Mouse (Mus musculus) liver, embryonic 13.5 days (tissue): ENCODE data around the gene Zfp639. TPM values are rescaled to one million over a fixed set of nuclear protein-coding genes. Genes with fewer than 3 reads are reported as not detected.

Experiments used
- ATAC-seq: fragments of 200-750 bp; cut with Nextera tagmentation; 2 replicates; pipeline ENCODE4 v1.8.0; 2017; ENCODE audit warnings: low read depth, mild to moderate bottlenecking, moderate number of reproducible peaks, moderate library complexity
- DNase-seq: peaks from one replicate; pipeline ENCODE4 v3.0.0; 2022
- H3K27ac ChIP-seq: fragments of 300-500 bp; sonication (generic); 2 replicates; pipeline ENCODE4 v1.5.1; 2015; ENCODE audit warnings: moderate library complexity, mild to moderate bottlenecking, inconsistent platforms
- H3K27me3 ChIP-seq: fragments of 300-500 bp; sonication (generic); 2 replicates; pipeline ENCODE4 v1.6.1; 2015; ENCODE audit warnings: mild to moderate bottlenecking, inconsistent platforms
- H3K36me3 ChIP-seq: fragments of 300-500 bp; sonication (generic); 2 replicates; pipeline ENCODE4 v1.6.1; 2015; ENCODE audit warnings: mild to moderate bottlenecking, inconsistent platforms
- H3K4me1 ChIP-seq: fragments of 300-500 bp; sonication (generic); replicated peaks from 2 replicates; pipeline ENCODE4 v1.6.1; 2015; ENCODE audit warnings: inconsistent platforms
- H3K4me2 ChIP-seq: fragments of 300-500 bp; sonication (generic); 2 replicates; pipeline ENCODE4 v1.6.1; 2015; ENCODE audit warnings: inconsistent platforms, mild to moderate bottlenecking, moderate library complexity
- H3K4me3 ChIP-seq: fragments of 300-500 bp; sonication (generic); replicated peaks from 2 replicates; pipeline ENCODE4 v1.5.1; 2015; ENCODE audit warnings: mild to moderate bottlenecking, inconsistent platforms
- H3K9ac ChIP-seq: fragments of 300-500 bp; sonication (generic); 2 replicates; pipeline ENCODE4 v1.6.1; 2015; ENCODE audit warnings: mild to moderate bottlenecking, inconsistent platforms
- H3K9me3 ChIP-seq: fragments of 300-500 bp; sonication (generic); replicated peaks from 2 replicates; pipeline ENCODE4 v1.6.1; 2016; ENCODE audit warnings: inconsistent platforms
- WGBS: fragments of 180-500 bp; shearing (Covaris S2); methylation state at CpG from one replicate; pipeline ENCODE4 v1.1.7; 2015; ENCODE audit not compliant: insufficient replicate concordance; 5-methylcytosine and 5-hydroxymethylcytosine counted together
- polyA plus RNA-seq: library from polyadenylated mRNA; unstranded; fragments of >200 nt; fragmentation: Nextera tagmentation; extraction: Ambion mirVana; gene quantifications from 2 replicates; pipeline ENCODE4 v1.2.1, GENCODE M21; 2015

Zfp639 gene
- polyA plus RNA-seq, 1 experiment from 2014 or later = 21.5 TPM

- Histone ChIP-seq H3K27me3 (no peaks in the 10 kb centered on the region), H3K9me3 (no peaks in the 10 kb centered on the region), H3K36me3 (peaks cover 56% of the 10 kb centered on the region), H3K4me1 (peaks cover 23% of the 10 kb centered on the region), H3K27ac (no peak overlapping the region), H3K4me3 (no peak overlapping the region), H3K9ac (no peak overlapping the region), H3K4me2 (no peak overlapping the region)
- DNase-seq (no peak), ATAC-seq (no peak)
- WGBS = 72% methylated on average over 1 of the region's 1 CpGs
These were observed 27.5 kb downstream of the Zfp639 start for GRCm38 (mm10) chr3:32537556-32537955.

- no peak overlapping the region for H3K4me2 ChIP-seq
- peaks cover 58% of the 10 kb centered on the region for H3K36me3 ChIP-seq
- 74% methylated on average over 5 of the region's 5 CpGs for WGBS
- no peaks in the 10 kb centered on the region for H3K9me3 ChIP-seq
- no peak for DNase-seq
- H3K27ac ChIP-seq = no peak overlapping the region
- H3K4me3 ChIP-seq = no peak overlapping the region
- H3K4me1 ChIP-seq = peaks cover 23% of the 10 kb centered on the region
- ATAC-seq = no peak
- no peak overlapping the region for H3K9ac ChIP-seq
- H3K27me3 ChIP-seq = no peaks in the 10 kb centered on the region
These were observed 28.0 kb downstream of the Zfp639 start for GRCm38 (mm10) chr3:32538091-32538490.

- H3K36me3 ChIP-seq = peaks cover 36% of the 10 kb centered on the region
- H3K4me2 ChIP-seq = no peak overlapping the region
- WGBS = 96% methylated on average over 1 of the region's 1 CpGs
- no peak overlapping the region for H3K27ac ChIP-seq
- H3K9me3 ChIP-seq = no peaks in the 10 kb centered on the region
- DNase-seq = no peak
- no peak overlapping the region for H3K4me3 ChIP-seq
- no peaks in the 10 kb centered on the region for H3K27me3 ChIP-seq
- ATAC-seq = no peak
- no peak overlapping the region for H3K9ac ChIP-seq
- H3K4me1 ChIP-seq = peaks cover 4% of the 10 kb centered on the region; the same call in 1 of the 2 replicates
These were observed 43.0 kb downstream of the Zfp639 start for GRCm38 (mm10) chr3:32553061-32553460.

GRCm38 (mm10) chr3:32563401-32563800 is 53.3 kb downstream of the Zfp639 start:
- WGBS = 82% methylated on average over 6 of the region's 6 CpGs
- Histone ChIP-seq H3K9ac (no peak overlapping the region), H3K36me3 (peaks cover 56% of the 10 kb centered on the region), H3K9me3 (no peaks in the 10 kb centered on the region), H3K27me3 (no peaks in the 10 kb centered on the region), H3K4me2 (no peak overlapping the region), H3K4me3 (no peak overlapping the region), H3K27ac (no peak overlapping the region), H3K4me1 (no peaks in the 10 kb centered on the region)
- no peak for ATAC-seq
- no peak for DNase-seq

Other genes with a start within 250 kb of the Zfp639 start
- gene Zmat3, start 144.2 kb upstream of the Zfp639 start, polyA plus RNA-seq = 0.45 and 0.51 TPM in 2 replicates
- gene Pik3ca, start 112.6 kb upstream of the Zfp639 start, polyA plus RNA-seq = 3.0 and 3.8 TPM in 2 replicates
- not detected in 2 replicates for gene Kcnmb3, start 18.0 kb upstream of the Zfp639 start, polyA plus RNA-seq
- gene Mfn1, start 19.2 kb downstream of the Zfp639 start, polyA plus RNA-seq = 15.5 and 21.7 TPM in 2 replicates
- gene Gnb4, start 106.3 kb downstream of the Zfp639 start, polyA plus RNA-seq = 10.7 and 12.2 TPM in 2 replicates
- 113 and 127 TPM in 2 replicates for gene Actl6a, start 196.0 kb downstream of the Zfp639 start, polyA plus RNA-seq
- 172 and 175 TPM in 2 replicates for gene Ndufb5, start 226.7 kb downstream of the Zfp639 start, polyA plus RNA-seq
- gene Mrpl47, start 227.3 kb downstream of the Zfp639 start, polyA plus RNA-seq = 29.7 and 31.9 TPM in 2 replicates